9 mouse cellular contexts compared by ENCODE assay signal in the genomic region with DNA sequence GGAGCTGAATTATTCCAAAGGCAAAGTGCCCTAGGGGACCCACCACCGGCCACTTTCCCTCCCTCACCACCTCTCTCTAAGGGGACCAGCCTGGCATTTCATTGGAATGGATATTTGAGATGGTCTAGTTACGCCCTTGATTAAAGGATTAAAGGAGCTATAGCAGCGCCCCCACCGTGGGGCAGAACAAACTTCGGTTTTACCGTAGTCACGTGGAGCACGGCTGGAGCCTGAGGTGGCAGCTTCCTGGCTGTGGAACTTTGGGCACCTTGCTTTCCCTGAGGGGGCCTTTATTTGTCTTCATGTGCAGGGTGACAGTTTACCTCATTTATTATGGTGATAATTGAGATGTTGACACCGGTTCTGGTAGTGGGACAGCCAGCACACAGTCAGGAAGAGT. TPM values are rescaled to one million over a fixed set of nuclear protein-coding genes. Genes with fewer than 3 reads are reported as not detected.
A peak's percentile ranks its signal among the peaks of the same experiment; 100 is the strongest.
DNase-seq lines count a peak whose midpoint lies in the region; ATAC-seq and TF ChIP-seq lines count a peak whose summit lies in the region.
"Had no signal": no experiment of that assay in that cellular context is flagged by ENCODE, and none has a peak within 500 bp of the region (broad histone marks: within the 10 kb centered on the region; RNA-seq: fewer than 3 reads in every experiment).

No protein-coding gene starts in this region.

- peak overlapping the region; percentile 36 for H3K9ac ChIP-seq in MEL (ENCODE audit: control insufficient read depth, low read depth, low read length, poor library complexity, severe bottlenecking)
- peak overlapping the region; percentile 100 for H3K9ac ChIP-seq in hindbrain, embryonic 13.5 days
- H3K9ac ChIP-seq in midbrain, embryonic 12.5 days (replicated peaks): peak overlapping the region; percentile 84; the same call in 1 of the 2 replicates

- peaks cover 87% of the 10 kb centered on the region for H3K79me2 ChIP-seq in MEL (ENCODE audit: control insufficient read depth, insufficient read depth, low read length, poor library complexity)

- peak overlapping the region; percentile 67 for H3K27ac ChIP-seq in MEL (ENCODE audit: control insufficient read depth, low read depth, low read length)
- H3K27ac ChIP-seq in hindbrain, embryonic 13.5 days: peak overlapping the region; percentile 96
- H3K27ac ChIP-seq in midbrain, embryonic 12.5 days (replicated peaks): no peak overlapping the region

- H3K36me3 ChIP-seq in MEL (ENCODE audit: control insufficient read depth in 1 of 2, insufficient read depth in 2 of 2, low read length in 2 of 2): peaks cover 0 to 33% of the 10 kb centered on the region in 2 experiments
- H3K36me3 ChIP-seq in hindbrain, embryonic 13.5 days: no peaks in the 10 kb centered on the region
- no peaks in the 10 kb centered on the region for H3K36me3 ChIP-seq in midbrain, embryonic 12.5 days

- H3K4me3 ChIP-seq in MEL (ENCODE audit: control insufficient read depth in 1 of 2, insufficient read depth in 1 of 2, low read depth in 2 of 2, low read length in 2 of 2): peak overlapping the region in 1 of 2 experiments; percentile 25; a peak in 1 of 4 replicates
- peak overlapping the region; percentile 98 for H3K4me3 ChIP-seq in hindbrain, embryonic 13.5 days
- peak overlapping the region; percentile 75; the same call in 1 of the 2 replicates for H3K4me3 ChIP-seq in midbrain, embryonic 12.5 days

- TF ChIP-seq EP300 in MEL (IDR thresholded peaks at IDR 0.05; ENCODE audit: low read depth in 1 of 2, low read length in 2 of 2): no peak

- peak; percentile 59 for DNase-seq in CD4-positive, CD25-positive, alpha-beta regulatory T cell, adult 2 months (ENCODE audit: low read depth, low spot score)
- peak; percentile 26 for DNase-seq in MEL (ENCODE audit: low read depth, low spot score)
- no peak for DNase-seq in B cell, adult 2 months
- DNase-seq in heart, postnatal 4 days: no peak
- DNase-seq in layer of hippocampus, adult 8-10 months (ENCODE audit: low spot score in 2 of 2): no peak
- no peak for DNase-seq in retina, postnatal 1 day
- DNase-seq: embryo, embryonic 11 days had no signal

- peaks cover 13 to 42% of the 10 kb centered on the region in 2 experiments for H3K4me1 ChIP-seq in MEL (ENCODE audit: control insufficient read depth in 1 of 2, insufficient read depth in 2 of 2, low read length in 2 of 2)
- peaks cover 68% of the 10 kb centered on the region for H3K4me1 ChIP-seq in hindbrain, embryonic 13.5 days (replicated peaks)
- peaks cover 51% of the 10 kb centered on the region for H3K4me1 ChIP-seq in midbrain, embryonic 12.5 days

- WGBS in hindbrain, embryonic 13.5 days: 14% methylated on average over 9 of the region's 9 CpGs
- WGBS in midbrain, embryonic 12.5 days: 13% methylated on average over 9 of the region's 9 CpGs

- peak overlapping the region; percentile 98 for H3K4me2 ChIP-seq in hindbrain, embryonic 13.5 days
- peak overlapping the region; percentile 77 for H3K4me2 ChIP-seq in midbrain, embryonic 12.5 days (replicated peaks)

- no peak for TF ChIP-seq RAD21 in MEL (IDR thresholded peaks at IDR 0.05; ENCODE audit: low read depth, low read length)

- H3K27me3 ChIP-seq in MEL (ENCODE audit: control insufficient read depth in 1 of 2, insufficient read depth in 2 of 2, low read length in 2 of 2): no peaks in the 10 kb centered on the region
- no peaks in the 10 kb centered on the region for H3K27me3 ChIP-seq in hindbrain, embryonic 13.5 days
- H3K27me3 ChIP-seq in midbrain, embryonic 12.5 days: no peaks in the 10 kb centered on the region

- no peaks in the 10 kb centered on the region for H3K9me3 ChIP-seq in MEL (replicated peaks; ENCODE audit: insufficient read depth, low read length)
- H3K9me3 ChIP-seq in hindbrain, embryonic 13.5 days: no peaks in the 10 kb centered on the region
- H3K9me3 ChIP-seq in midbrain, embryonic 12.5 days: no peaks in the 10 kb centered on the region

- no peak for ATAC-seq in hindbrain, embryonic 13.5 days (ENCODE audit: low FRiP score)
- no peak for ATAC-seq in midbrain, embryonic 12.5 days (ENCODE audit: low FRiP score, low read depth)

- TF ChIP-seq CTCF in MEL (IDR thresholded peaks at IDR 0.05 in 2 of 3, conservative IDR thresholded peaks at IDR 0.05 in 1 of 3; ENCODE audit: control insufficient read depth in 1 of 3, insufficient read depth in 1 of 3, low read depth in 2 of 3, low read length in 3 of 3, poor library complexity in 1 of 3, severe bottlenecking in 1 of 3): 0 out of 6 replicates have a peak, but pooled peaks of 1 of the 3 experiments have one; percentile 1

- TF ChIP-seq POLR2A in MEL (IDR thresholded peaks at IDR 0.05; ENCODE audit: control insufficient read depth in 1 of 2, insufficient read depth in 1 of 2, low read depth in 1 of 2, low read length in 2 of 2, poor library complexity in 1 of 2): no peak

TF ChIP-seq in MEL, 35 proteins besides CTCF, POLR2A, EP300 and RAD21:
- TF ChIP-seq GABPA (IDR thresholded peaks at IDR 0.05; ENCODE audit: low read depth, low read length) (no peak), MAFK (IDR thresholded peaks at IDR 0.05; ENCODE audit: borderline replicate concordance, low read depth, low read length) (no peak), SIN3A (IDR thresholded peaks at IDR 0.05; ENCODE audit: low read length) (no peak), ELF1 (IDR thresholded peaks at IDR 0.05; ENCODE audit: low read depth, low read length) (no peak), MAX (IDR thresholded peaks at IDR 0.05; ENCODE audit: low read length) (peak; percentile 41; the same call in 1 of the 2 replicates), RCOR1 (IDR thresholded peaks at IDR 0.05; ENCODE audit: low read depth, low read length) (no peak), NRF1 (IDR thresholded peaks at IDR 0.05; ENCODE audit: insufficient read depth, low read depth, low read length, poor library complexity, severe bottlenecking) (no peak), SMC3 (IDR thresholded peaks at IDR 0.05; ENCODE audit: low read depth, low read length) (no peak), USF1 (IDR thresholded peaks at IDR 0.05; ENCODE audit: low read depth, low read length) (peak; percentile 89), MEF2A (IDR thresholded peaks at IDR 0.05; ENCODE audit: extremely low read depth, insufficient replicate concordance, low read depth, low read length, poor library complexity, severe bottlenecking) (no peak), TAL1 (IDR thresholded peaks at IDR 0.05; ENCODE audit: low read length) (no peak), ETS1 (IDR thresholded peaks at IDR 0.05; ENCODE audit: low read depth, low read length) (no peak), MYC (IDR thresholded peaks at IDR 0.05; ENCODE audit: low read depth, low read length) (0 out of 2 replicates have a peak, but pooled peaks have one; percentile 18), ZC3H11A (IDR thresholded peaks at IDR 0.05; ENCODE audit: low read depth, low read length) (no peak), MAZ (IDR thresholded peaks at IDR 0.05; ENCODE audit: low read depth, low read length) (no peak), ZKSCAN1 (IDR thresholded peaks at IDR 0.05; ENCODE audit: low read depth, low read length) (no peak), TBP (IDR thresholded peaks at IDR 0.05; ENCODE audit: low read depth, low read length) (no peak), KAT2A (conservative IDR thresholded peaks at IDR 0.05; ENCODE audit: low read depth, low read length) (no peak), MYB (IDR thresholded peaks at IDR 0.05; ENCODE audit: low read depth, low read length) (no peak), CHD2 (IDR thresholded peaks at IDR 0.05; ENCODE audit: low read length) (no peak), POLR2AphosphoS5 (IDR thresholded peaks at IDR 0.05; ENCODE audit: borderline replicate concordance, low read depth, low read length) (no peak), JUND (IDR thresholded peaks at IDR 0.05; ENCODE audit: low read depth, low read length) (no peak), E2F4 (IDR thresholded peaks at IDR 0.05; ENCODE audit: borderline replicate concordance, low read depth, low read length) (no peak), ZNF384 (IDR thresholded peaks at IDR 0.05; ENCODE audit: low read depth, low read length) (no peak), HCFC1 (IDR thresholded peaks at IDR 0.05; ENCODE audit: low read depth, low read length) (no peak), USF2 (IDR thresholded peaks at IDR 0.05; ENCODE audit: borderline replicate concordance in 1 of 2, insufficient read depth in 1 of 2, low read depth in 1 of 2, low read length in 2 of 2) (0 out of 4 replicates have a peak, but pooled peaks of 1 of the 2 experiments have one; percentile 47), CHD1 (IDR thresholded peaks at IDR 0.05; ENCODE audit: low read depth, low read length) (no peak), BHLHE40 (IDR thresholded peaks at IDR 0.05; ENCODE audit: borderline replicate concordance, low read depth, low read length) (no peak), NELFE (IDR thresholded peaks at IDR 0.05; ENCODE audit: low read depth, low read length) (no peak), MXI1 (IDR thresholded peaks at IDR 0.05; ENCODE audit: low read depth, low read length) (peak; percentile 69), UBTF (IDR thresholded peaks at IDR 0.05; ENCODE audit: borderline replicate concordance, insufficient read depth, low read depth, low read length) (no peak), ZMIZ1 (IDR thresholded peaks at IDR 0.05; ENCODE audit: low read depth, low read length) (no peak), TCF12 (IDR thresholded peaks at IDR 0.05; ENCODE audit: low read depth, low read length) (no peak), POLR2AphosphoS2 (IDR thresholded peaks at IDR 0.05; ENCODE audit: low read length) (no peak), GATA1 (IDR thresholded peaks at IDR 0.05; ENCODE audit: low read depth, low read length) (no peak)

RNA-seq across cellular contexts. Expression of a gene that starts 4.8 kb away (rescaled TPM):
- total RNA-seq in MEL (2012; rRNA removed): 17.0 and 20.8 TPM in 2 replicates
- 10 to 100 TPM in 1 of 2 experiments, not detected in 1; 71.8 TPM for polyA plus RNA-seq in MEL (2012; ENCODE audit: insufficient read depth in 1 of 2, insufficient read length in 2 of 2, low read depth in 1 of 2, low replicate concordance in 2 of 2, missing spikeins in 1 of 2)
- polyA plus RNA-seq in hindbrain, embryonic 13.5 days (2015; fragmentation: Nextera tagmentation; extraction: Ambion mirVana): 87.3 and 90.2 TPM in 2 replicates
- 30.0 and 33.0 TPM in 2 replicates for polyA plus RNA-seq in midbrain, embryonic 12.5 days (2016; fragmentation: Nextera tagmentation; extraction: Ambion mirVana)
- total RNA-seq in heart, postnatal 4 days (2021): 10 to 100 TPM; 32.2 to 34.5 TPM
- 100 to 1,000 TPM; 252 to 278 (median 268) TPM for total RNA-seq in layer of hippocampus, adult 8-10 months (2022)

Comparison
In these comparisons a context has a peak if more than half of its experiments do, and no peak if none do; other contexts are left out.
1. DNase-seq: peak in CD4-positive, CD25-positive, alpha-beta regulatory T cell, adult 2 months (single experiment) and MEL (single experiment); none in B cell, adult 2 months (0 of 2), heart, postnatal 4 days (single experiment), layer of hippocampus, adult 8-10 months (0 of 2) and retina, postnatal 1 day (single experiment).
2. H3K9ac ChIP-seq: peak in every context shown above with its lines; median percentile 100 in hindbrain, embryonic 13.5 days; 84 in midbrain, embryonic 12.5 days; 36 in MEL.
3. RNA of a gene that starts 4.8 kb away (total RNA-seq): 252 to 278 TPM in layer of hippocampus, adult 8-10 months; 32.2 to 34.5 TPM in heart, postnatal 4 days and 17.0 to 20.8 TPM in MEL; every median in the first group is over 4 times any median in the second.